Mouse (Mus musculus) inflammation-experienced regulatory T-cells, adult 6 months (primary cell): Measurements from ENCODE around the gene Stat5b. TPM values are rescaled to one million over a fixed set of nuclear protein-coding genes. Genes with fewer than 3 reads are reported as not detected.
"Not testable (repeated sequence)": the region's sequence is repeated elsewhere in the genome, so short reads cannot be mapped to it uniquely, and the experiment has no call there.

Experiments used
- ATAC-seq: one replicate; pipeline ENCODE4 v1.8.0; 2017
- polyA plus RNA-seq, 3 experiments: library from polyadenylated mRNA; unstranded; fragments of 100-300 nt; shearing (Covaris generic); gene quantifications; one replicate each; pipeline ENCODE4 v1.2.1; 2017

Stat5b gene
- polyA plus RNA-seq, 3 experiments from 2014 or later: 25.2 to 40.4 (median 33.7) TPM

DNA sequence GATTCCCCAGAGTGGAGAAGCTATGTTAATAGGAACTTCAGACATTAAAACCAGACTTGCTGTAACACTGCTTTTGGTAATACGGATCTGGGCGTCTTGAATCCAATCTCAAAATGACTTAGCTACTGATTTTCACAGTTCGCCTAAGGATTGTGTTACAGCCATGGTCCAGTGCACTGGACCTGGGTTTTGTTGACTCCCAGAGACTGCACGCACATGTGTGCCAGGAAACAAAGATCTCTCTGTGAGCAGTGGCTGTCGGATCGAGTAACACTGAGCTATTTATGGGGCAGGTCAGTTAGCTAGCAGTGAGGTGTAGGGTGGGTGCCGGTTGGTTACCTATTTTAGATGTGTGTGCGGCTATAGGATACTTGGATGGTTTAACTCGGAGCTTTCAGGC, 40.0 kb downstream of the Stat5b start:
- ATAC-seq: no peak

DNA sequence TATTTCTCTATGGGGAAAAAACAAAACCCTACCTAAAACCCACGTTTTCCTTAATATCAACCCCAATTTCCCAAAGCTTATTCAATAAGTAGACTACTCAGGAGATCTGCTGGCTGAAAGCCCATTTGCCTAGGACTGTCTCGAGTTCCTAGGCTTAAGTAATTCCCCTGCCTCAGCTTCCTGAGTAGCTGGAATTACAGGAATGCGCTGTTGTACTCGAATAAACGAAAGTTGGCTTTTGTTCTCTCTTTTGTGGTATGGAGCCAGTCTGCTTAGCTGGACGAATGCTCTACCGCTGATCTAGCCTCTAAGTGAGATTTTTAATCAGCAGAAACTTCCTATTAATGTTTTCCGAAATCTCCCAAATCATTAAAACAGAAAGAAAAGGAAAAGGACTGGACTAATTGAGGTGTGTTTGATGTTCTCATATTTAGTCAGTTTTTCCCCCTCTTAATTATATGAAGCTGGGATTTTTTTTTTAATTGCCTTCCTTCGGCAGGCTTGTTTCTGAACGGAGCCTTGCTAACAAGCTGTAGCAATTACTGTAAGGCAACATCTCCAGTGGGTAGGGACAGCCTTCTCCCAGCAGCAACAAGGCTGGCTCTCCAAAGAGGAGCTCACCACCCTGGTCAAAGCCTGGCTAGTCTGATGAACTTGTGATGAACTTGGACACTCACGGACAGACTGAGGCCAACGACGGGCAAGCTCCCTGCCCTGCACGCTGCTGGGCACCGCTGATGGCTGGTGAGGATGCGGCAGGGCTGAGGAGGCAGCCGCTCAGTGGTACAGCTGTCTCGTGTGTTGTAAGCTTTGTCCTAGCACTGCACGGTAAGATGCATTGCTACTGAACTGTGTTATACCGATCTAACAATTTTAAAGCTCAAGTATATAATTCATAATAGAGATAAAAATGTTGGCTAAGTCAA, 43.9 kb downstream of the Stat5b start:
- ATAC-seq: no peak

DNA sequence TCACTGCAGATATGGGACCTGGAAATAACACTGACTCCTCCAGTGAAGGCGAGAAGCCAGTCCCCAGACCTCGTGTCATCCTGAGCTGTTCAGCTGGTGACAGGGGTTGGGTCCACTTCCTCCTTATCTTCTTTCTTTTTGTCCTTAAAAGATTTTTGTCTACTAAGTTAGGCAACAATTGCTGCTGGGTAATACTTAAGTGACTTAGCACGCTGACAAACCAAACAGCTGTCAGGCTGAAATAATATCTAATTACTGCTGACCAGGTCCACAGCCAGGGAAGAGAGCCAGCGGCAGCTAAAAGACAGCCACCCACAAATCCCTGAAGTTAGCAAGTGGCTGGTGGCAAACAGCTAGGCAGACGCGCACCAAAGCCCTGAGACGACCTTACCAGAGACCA, 45.0 kb downstream of the Stat5b start:
- no peak for ATAC-seq

DNA sequence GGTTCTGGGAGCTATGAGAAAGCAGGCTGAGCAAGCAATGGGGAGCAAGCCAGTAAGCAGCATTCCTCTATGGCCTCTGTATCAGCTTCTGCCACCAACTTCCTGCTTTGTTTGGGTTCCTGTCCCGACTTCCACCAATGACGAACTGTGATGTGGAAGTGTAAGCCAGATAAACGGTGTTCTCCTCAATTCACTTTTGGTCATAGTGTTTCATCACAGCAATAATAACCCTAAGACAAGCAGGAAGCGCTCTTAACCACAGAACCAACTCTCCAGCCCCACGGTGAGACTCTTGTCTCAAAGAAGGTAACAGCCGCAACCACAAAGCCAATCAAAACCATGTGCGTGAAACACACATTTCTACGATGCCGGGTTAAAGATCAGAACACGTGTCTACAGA, 46.1 kb downstream of the Stat5b start:
- peak; percentile 87 for ATAC-seq

GRCm38 (mm10) chr11:100799426-100799825, 51.1 kb downstream of the Stat5b start:
- no peak for ATAC-seq

DNA sequence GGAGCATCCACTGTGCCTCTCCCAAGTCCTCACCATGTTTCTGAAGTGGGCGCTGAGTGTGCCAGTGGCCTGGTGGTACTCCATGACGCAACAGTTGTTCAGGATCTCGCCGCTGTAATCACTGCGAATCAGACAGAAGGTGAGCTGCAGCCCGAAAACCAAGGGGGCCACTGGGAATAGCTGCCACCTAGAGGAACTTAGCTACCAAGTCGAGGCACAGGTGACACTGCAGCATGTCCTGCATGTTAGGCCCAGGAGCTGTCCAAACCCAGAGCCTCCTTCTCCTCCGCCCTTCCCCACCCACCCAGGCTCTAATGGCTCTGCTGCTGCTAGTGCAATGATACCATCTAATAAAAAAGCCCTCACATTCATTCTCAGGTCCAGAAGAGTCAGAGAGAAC, 53.9 kb downstream of the Stat5b start:
- ATAC-seq: no peak

DNA sequence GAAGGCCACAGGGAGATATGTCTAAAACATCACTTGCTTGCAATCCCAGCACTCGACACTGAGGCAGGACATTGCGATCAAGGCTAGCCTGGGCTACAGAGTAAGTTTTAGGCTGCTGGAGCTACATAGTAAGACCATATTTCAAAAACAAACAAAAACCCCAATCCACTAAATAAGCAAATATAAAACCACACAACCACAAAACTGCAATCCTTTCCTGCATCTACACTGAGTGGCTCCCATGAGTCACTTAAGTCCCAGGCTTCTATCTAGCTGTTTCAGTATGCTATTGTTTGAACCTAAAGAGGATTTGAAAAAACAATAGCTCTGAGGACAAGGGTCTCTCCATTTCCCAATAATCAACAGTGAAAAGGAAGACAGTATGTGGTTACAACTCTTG, 55.1 kb downstream of the Stat5b start:
- no peak for ATAC-seq

- no peak for ATAC-seq
Observed at GRCm38 (mm10) chr11:100791457-100792049, 59.0 kb downstream of the Stat5b start.

DNA sequence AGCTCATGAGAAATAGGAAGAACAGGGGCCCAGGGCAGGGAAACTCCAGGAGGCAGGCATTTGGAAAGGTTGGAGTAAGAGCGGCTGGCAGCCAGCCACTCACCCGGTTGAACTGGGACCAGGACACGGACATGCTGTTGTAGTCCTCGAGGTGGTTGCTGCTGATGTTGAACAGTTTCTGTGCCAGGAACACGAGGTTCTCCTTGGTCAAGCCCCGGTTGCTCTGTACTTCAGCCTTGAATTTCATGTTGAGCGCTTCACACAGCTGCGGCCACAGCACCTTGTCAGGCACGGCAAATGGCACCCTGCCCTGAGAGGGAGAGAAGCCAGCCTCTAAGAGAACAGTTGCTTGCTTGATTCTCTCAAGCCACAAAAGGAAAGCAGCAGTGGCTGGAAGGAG, 59.9 kb downstream of the Stat5b start:
- not testable (repeated sequence) for ATAC-seq

DNA sequence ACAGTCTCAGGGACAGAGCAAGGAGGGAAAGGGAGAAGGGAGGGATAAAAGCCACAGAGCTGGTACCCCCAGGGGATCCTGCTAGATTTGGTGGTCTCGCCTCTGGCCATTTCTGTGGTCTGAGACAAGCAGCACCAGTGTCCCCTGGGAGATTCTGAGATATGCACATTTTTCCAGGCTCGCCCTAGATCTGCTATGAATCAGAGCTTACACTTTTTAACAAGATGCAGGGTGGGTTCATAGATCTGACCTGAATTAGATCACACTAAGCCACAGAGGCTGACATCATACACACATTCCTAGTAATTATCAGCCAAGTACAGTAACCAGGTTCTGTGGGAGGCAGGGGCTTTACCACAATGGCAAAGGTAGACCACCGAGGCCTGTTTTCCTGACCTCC, 60.8 kb downstream of the Stat5b start:
- no peak for ATAC-seq

DNA sequence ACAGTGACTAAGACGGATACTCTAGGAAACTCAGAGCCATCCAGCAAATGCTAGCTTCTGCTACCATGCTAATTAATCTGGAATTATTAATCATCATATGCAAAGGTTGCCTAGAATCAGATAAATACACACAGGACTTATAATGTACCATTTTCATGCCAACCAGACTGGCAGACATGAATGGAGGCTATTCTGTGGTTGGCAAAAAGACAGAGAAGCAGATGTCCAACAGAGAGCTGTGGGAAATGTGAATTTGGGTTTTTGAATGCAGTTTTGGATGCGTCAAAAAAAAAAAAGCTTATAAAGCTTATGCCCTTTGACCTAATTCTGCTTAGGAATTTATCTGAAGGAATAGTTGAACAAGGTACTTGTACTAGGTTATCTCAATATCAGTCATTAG, 64.8 kb downstream of the Stat5b start:
- no peak for ATAC-seq

DNA sequence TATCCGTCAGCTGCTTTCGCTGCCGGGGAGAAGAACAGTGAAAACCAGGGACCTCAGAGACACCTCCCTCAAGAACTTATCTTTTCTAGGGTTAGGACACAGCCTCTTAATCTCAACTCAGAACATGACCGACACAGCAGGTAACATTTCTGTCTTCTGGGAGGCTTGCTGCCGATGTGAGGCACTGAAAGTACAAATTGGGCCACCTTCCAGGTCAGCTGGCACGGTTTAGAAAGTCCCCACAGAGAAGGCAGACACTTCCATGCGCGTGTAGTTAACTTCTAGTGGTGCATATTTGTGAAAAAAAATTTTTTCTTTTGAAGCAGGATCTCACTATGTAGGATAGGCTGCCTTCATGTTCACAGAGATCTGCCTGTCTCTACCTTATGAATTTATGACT, 66.2 kb downstream of the Stat5b start:
- no peak for ATAC-seq

DNA sequence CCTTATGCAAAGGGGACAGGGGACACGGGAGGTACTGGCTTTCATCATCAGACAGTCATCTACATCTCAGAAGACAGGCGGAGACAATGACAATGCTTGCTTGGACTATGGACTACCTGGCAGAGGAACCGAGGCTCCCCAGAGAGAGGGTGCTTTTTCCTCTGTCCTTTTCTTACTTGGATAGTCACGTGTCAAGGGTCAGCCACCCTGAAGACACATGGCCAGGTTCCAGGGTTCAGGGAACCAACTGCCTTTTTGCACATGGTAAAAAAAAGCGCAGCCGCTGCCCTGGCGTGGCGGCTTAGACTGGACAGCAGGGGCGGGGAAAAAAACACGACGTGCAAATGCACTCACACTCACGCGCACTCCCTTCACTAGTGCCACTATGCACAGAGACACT, 68.0 kb downstream of the Stat5b start:
- no peak for ATAC-seq

- ATAC-seq: no peak
Observed at GRCm38 (mm10) chr11:100781763-100782475, 68.6 kb downstream of the Stat5b start.

GRCm38 (mm10) chr11:100780247-100780646, 70.3 kb downstream of the Stat5b start:
- no peak for ATAC-seq

GRCm38 (mm10) chr11:100778069-100778468, 72.5 kb downstream of the Stat5b start:
- ATAC-seq: no peak

GRCm38 (mm10) chr11:100775921-100776320, 74.6 kb downstream of the Stat5b start:
- no peak for ATAC-seq

DNA sequence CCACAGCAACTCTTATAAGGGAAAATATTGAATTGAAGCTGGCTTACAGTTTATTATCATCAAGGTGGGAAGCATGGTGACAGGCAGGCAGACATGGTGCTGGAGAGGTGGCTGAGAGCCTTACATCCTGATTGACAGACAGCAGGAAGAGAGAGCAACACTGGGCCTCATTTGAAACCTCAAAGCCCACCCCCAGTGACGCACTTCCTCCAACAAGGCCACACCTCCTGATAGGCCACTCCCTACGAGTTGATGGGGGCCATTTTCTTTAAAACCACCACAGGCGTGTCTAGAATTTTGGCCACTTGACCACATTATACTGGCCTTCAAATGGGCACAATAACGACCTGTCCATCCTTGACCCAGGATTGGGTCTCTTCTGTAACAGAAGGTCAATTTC, 76.3 kb downstream of the Stat5b start:
- no peak for ATAC-seq

DNA sequence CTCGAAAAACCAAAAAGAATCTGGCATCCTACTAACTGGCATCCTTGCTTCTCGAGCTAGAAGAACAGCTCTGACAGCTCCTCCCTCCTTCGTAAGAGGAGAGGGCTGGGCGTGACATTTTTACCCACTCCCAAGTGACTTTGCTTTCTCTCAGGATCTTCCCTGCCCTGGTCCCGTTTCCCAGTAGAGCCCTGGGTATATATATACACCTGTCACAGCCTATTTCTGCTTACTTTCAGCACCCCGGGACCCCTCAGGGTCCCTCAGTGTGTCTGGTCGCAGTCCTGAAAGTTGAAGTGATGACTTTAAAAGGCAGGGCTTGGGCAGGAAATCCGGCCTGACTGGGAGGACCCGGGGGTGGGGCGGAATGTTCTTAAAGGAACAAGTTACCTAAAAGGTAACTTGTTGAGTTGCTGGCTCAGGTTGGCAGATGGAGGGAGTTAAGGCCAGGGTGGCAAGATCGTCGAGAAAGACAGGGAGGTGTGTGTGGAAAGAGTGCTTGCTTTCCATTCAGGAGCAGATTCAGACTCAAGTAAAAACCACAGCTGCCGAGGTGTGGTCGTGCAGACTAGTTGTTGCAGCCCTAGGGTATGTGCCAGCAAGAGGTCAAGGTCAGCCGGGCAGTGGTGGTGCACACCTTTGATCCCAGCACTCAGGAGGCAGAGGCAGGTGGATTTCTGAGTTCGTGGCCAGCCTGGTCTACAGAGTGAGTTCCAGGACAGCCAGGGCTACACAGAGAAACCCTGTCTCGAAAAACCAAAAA, 79.7 kb downstream of the Stat5b start, which contains the start of gene Ghdc:
Ghdc (minus strand) TSS at position 312 of the 763 bp plus-strand sequence.
- peak; percentile 95 for ATAC-seq

GRCm38 (mm10) chr11:100769980-100770379, 80.5 kb downstream of the Stat5b start:
- ATAC-seq: no peak

DNA sequence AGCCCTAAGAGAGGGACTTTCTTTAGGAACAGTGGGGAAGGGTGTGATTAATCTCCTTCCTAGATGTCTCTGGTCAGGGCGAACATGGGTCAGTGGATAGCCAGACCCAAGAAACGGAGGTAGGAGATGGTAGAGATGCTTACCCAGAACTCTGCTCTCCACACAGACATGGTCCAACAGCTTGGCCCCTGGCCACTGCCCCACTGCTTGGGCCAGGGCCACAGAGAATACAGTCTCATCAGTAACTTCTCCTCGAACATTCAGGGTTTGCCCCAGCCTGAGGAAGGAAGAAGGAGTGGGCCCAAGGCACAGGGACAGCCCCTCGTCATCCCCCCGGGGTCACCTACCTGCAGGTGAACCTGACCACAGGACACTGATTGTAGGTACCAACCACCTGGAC, 82.7 kb downstream of the Stat5b start:
- no peak for ATAC-seq

GRCm38 (mm10) chr11:100766726-100767125, 83.8 kb downstream of the Stat5b start:
- ATAC-seq: no peak

DNA sequence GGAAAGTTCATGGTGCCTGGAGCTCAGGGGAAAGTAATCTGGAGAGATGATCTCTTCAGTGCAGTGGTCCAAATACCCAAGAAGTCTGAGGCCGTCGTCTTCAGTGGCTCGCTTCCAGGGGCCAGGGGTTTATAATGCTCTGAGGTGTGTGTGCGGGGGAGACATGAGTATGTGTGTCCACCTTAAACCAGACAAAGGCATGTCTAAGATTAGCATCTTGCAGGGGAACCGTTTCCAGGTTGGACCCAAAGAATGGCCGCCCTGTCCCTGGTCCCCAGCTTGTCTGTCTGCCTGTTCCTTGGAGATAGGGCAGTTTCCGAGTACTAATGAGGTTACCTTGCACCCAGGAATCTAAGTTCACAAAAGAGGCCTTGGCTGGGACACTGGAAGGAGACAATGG, 87.7 kb downstream of the Stat5b start, which contains the start of gene Hcrt:
Hcrt (minus strand) TSS at position 101 of the 400 bp plus-strand sequence.
- ATAC-seq: no peak
